Mouse (Mus musculus): ENCODE results near the gene Lrrc4. TPM values are rescaled to one million over a fixed set of nuclear protein-coding genes. Genes with fewer than 3 reads are reported as not detected.

Lrrc4 gene
- total RNA-seq, 4 experiments from 2014 or later = 0.22 to 0.38 (median 0.23) TPM

GRCm38 (mm10) chr6:28855442-28855841 is 23.9 kb upstream of the Lrrc4 start:
- DNase-seq (ENCODE audit: low spot score in 2 of 2) = no peak

- no peak for DNase-seq (ENCODE audit: low spot score in 2 of 2)
Measured at GRCm38 (mm10) chr6:28854598-28854997, 23.1 kb upstream of the Lrrc4 start.

- DNase-seq (ENCODE audit: low spot score in 2 of 2) = no peak
Measured at GRCm38 (mm10) chr6:28853654-28854053, 22.1 kb upstream of the Lrrc4 start.

- no peak for DNase-seq (ENCODE audit: low spot score in 2 of 2)
Measured at GRCm38 (mm10) chr6:28853164-28853563, 21.6 kb upstream of the Lrrc4 start.

- DNase-seq (ENCODE audit: low spot score in 2 of 2) = no peak
Measured at GRCm38 (mm10) chr6:28852342-28852741, 20.8 kb upstream of the Lrrc4 start.

GRCm38 (mm10) chr6:28850326-28850900 is 18.9 kb upstream of the Lrrc4 start:
- DNase-seq (ENCODE audit: low spot score in 2 of 2) = no peak

GRCm38 (mm10) chr6:28849317-28849716 is 17.8 kb upstream of the Lrrc4 start:
- no peak for DNase-seq (ENCODE audit: low spot score in 2 of 2)

GRCm38 (mm10) chr6:28848891-28849290 is 17.3 kb upstream of the Lrrc4 start:
- DNase-seq (ENCODE audit: low spot score in 2 of 2) = no peak

GRCm38 (mm10) chr6:28848285-28848794 is 16.8 kb upstream of the Lrrc4 start:
- no peak for DNase-seq (ENCODE audit: low spot score in 2 of 2)

GRCm38 (mm10) chr6:28847616-28848015 is 16.1 kb upstream of the Lrrc4 start:
- no peak for DNase-seq (ENCODE audit: low spot score in 2 of 2)

- no peak for DNase-seq (ENCODE audit: low spot score in 2 of 2)
Measured at GRCm38 (mm10) chr6:28845610-28846009, 14.1 kb upstream of the Lrrc4 start.

GRCm38 (mm10) chr6:28842375-28843276 is 11.1 kb upstream of the Lrrc4 start:
- DNase-seq (ENCODE audit: low spot score in 2 of 2) = no peak

- no peak for DNase-seq (ENCODE audit: low spot score in 2 of 2)
Measured at GRCm38 (mm10) chr6:28841569-28841968, 10.0 kb upstream of the Lrrc4 start.

GRCm38 (mm10) chr6:28836600-28836999 is 5.1 kb upstream of the Lrrc4 start:
- no peak for DNase-seq (ENCODE audit: low spot score in 2 of 2)

GRCm38 (mm10) chr6:28834046-28834445 is 2.5 kb upstream of the Lrrc4 start:
- DNase-seq (ENCODE audit: low spot score in 2 of 2) = no peak

- no peak for DNase-seq (ENCODE audit: low spot score in 2 of 2)
Measured at GRCm38 (mm10) chr6:28833380-28833822, 1.9 kb upstream of the Lrrc4 start.

GRCm38 (mm10) chr6:28832751-28833291 is 1.3 kb upstream of the Lrrc4 start:
- DNase-seq (ENCODE audit: low spot score in 2 of 2) = no peak

GRCm38 (mm10) chr6:28831854-28832750 is 555 bp upstream of the Lrrc4 start:
- DNase-seq (ENCODE audit: low spot score in 2 of 2) = no peak

GRCm38 (mm10) chr6:28830306-28830705 is 1.2 kb downstream of the Lrrc4 start:
- DNase-seq (ENCODE audit: low spot score in 2 of 2) = no peak

- DNase-seq (ENCODE audit: low spot score in 2 of 2) = no peak
Measured at GRCm38 (mm10) chr6:28828593-28828992, 3.0 kb downstream of the Lrrc4 start.

- DNase-seq (ENCODE audit: low spot score in 2 of 2) = no peak
Measured at GRCm38 (mm10) chr6:28827565-28827964, 4.0 kb downstream of the Lrrc4 start.
